Mouse (Mus musculus) liver, adult 2 months (tissue): ENCODE results near the gene Ankrd1.

Experiments
- CTCF ChIP-seq: fragments of 200-500 bp; IDR thresholded peaks from 2 replicates; pipeline ENCODE4 v1.5.1; 2011; ENCODE audit warnings: low read depth, low read length, control low read depth
- POLR2A ChIP-seq: fragments of 200-500 bp; IDR thresholded peaks from 2 replicates; pipeline ENCODE4 v1.6.1; 2011; ENCODE audit warnings: low read length, control low read depth; ENCODE audit not compliant: insufficient read depth; ENCODE audit errors: extremely low read depth

GRCm38 (mm10) chr19:36148578-36148977 is 28.7 kb upstream of the Ankrd1 start:
- TF ChIP-seq CTCF: peak; percentile 21; the same call in 1 of the 2 replicates
- no peak for TF ChIP-seq POLR2A
